13 mouse cellular contexts compared by ENCODE assay signal in genomic region chr11:75280435-75281001, GRCm38 (mm10).
DNase-seq lines count a peak whose midpoint lies in the region; ATAC-seq and TF ChIP-seq lines count a peak whose summit lies in the region.
"Had no signal": no experiment of that assay in that cellular context is flagged by ENCODE, and none has a peak within 500 bp of the region (broad histone marks: within the 10 kb centered on the region; RNA-seq: fewer than 3 reads in every experiment).

No protein-coding gene starts in this region.

- peaks cover 32% of the 10 kb centered on the region for H3K4me1 ChIP-seq in cerebellum, adult 2 months (ENCODE audit: control insufficient read depth, insufficient read depth, low read length)
- H3K4me1 ChIP-seq in hindbrain, embryonic 13.5 days (replicated peaks): peaks cover 52% of the 10 kb centered on the region
- peaks cover 46% of the 10 kb centered on the region for H3K4me1 ChIP-seq in hindbrain, embryonic 12.5 days

- peak overlapping the region; percentile 57 for H3K27ac ChIP-seq in cerebellum, adult 2 months (ENCODE audit: insufficient read depth, low read length)
- peak overlapping the region; percentile 64 for H3K27ac ChIP-seq in hindbrain, embryonic 13.5 days
- H3K27ac ChIP-seq in hindbrain, embryonic 12.5 days: no peak overlapping the region
- H3K27ac ChIP-seq: liver, embryonic 14.5 days had no signal

- no peak for TF ChIP-seq POLR2A in cerebellum, adult 2 months (IDR thresholded peaks at IDR 0.05; ENCODE audit: borderline replicate concordance, insufficient read depth, low read length)

- peak in 1 of 2 experiments; percentile 54 for DNase-seq in cerebellum, adult 2 months
- DNase-seq in cerebellum, postnatal 36 days: no peak
- peak; percentile 19 for DNase-seq in thymus, postnatal 14 days
- DNase-seq in thymus, postnatal 0 days (ENCODE audit: low spot score): no peak
- peak; percentile 35 for DNase-seq in thymus, postnatal 4 days
- DNase-seq in gastrocnemius, adult 18-20 months (ENCODE audit: low spot score): no peak
- DNase-seq: forebrain, postnatal 0 days; gastrocnemius, postnatal 36 days; heart, postnatal 36 days; kidney, adult 8-10 months had no signal

- no peaks in the 10 kb centered on the region for H3K36me3 ChIP-seq in hindbrain, embryonic 13.5 days
- no peaks in the 10 kb centered on the region for H3K36me3 ChIP-seq in hindbrain, embryonic 12.5 days

- TF ChIP-seq CTCF in cerebellum, adult 2 months (IDR thresholded peaks at IDR 0.05; ENCODE audit: borderline replicate concordance, insufficient read depth, low read depth, low read length): no peak

- H3K4me2 ChIP-seq in hindbrain, embryonic 13.5 days: no peak overlapping the region
- no peak overlapping the region for H3K4me2 ChIP-seq in hindbrain, embryonic 12.5 days (replicated peaks)

- no peak overlapping the region for H3K4me3 ChIP-seq in cerebellum, adult 2 months (replicated peaks; ENCODE audit: insufficient read depth, low read depth, low read length)
- no peak overlapping the region for H3K4me3 ChIP-seq in hindbrain, embryonic 13.5 days
- no peak overlapping the region for H3K4me3 ChIP-seq in hindbrain, embryonic 12.5 days

- H3K27me3 ChIP-seq in cerebellum, adult 2 months (ENCODE audit: control insufficient read depth, insufficient read depth, low read length): no peaks in the 10 kb centered on the region
- peaks cover 44% of the 10 kb centered on the region for H3K27me3 ChIP-seq in hindbrain, embryonic 13.5 days
- peaks cover 41% of the 10 kb centered on the region for H3K27me3 ChIP-seq in hindbrain, embryonic 12.5 days

- H3K9ac ChIP-seq in hindbrain, embryonic 13.5 days: no peak overlapping the region
- H3K9ac ChIP-seq in hindbrain, embryonic 12.5 days: no peak overlapping the region
- H3K9ac ChIP-seq: liver, embryonic 14.5 days had no signal

- no peak for ATAC-seq in hindbrain, embryonic 13.5 days (ENCODE audit: low FRiP score)
- ATAC-seq in hindbrain, embryonic 12.5 days (ENCODE audit: low FRiP score): no peak

- H3K9me3 ChIP-seq in hindbrain, embryonic 13.5 days: no peaks in the 10 kb centered on the region
- no peaks in the 10 kb centered on the region for H3K9me3 ChIP-seq in hindbrain, embryonic 12.5 days (replicated peaks)

- WGBS in cerebellum, adult 2 months: 50% methylated on average over 5 of the region's 5 CpGs
- 36% methylated on average over 5 of the region's 5 CpGs for WGBS in hindbrain, embryonic 13.5 days
- 40% methylated on average over 5 of the region's 5 CpGs for WGBS in hindbrain, embryonic 12.5 days

Comparison
In these comparisons a context has a peak if more than half of its experiments do, and no peak if none do; other contexts are left out.
1. DNase-seq: peak in thymus, postnatal 14 days (single experiment) and thymus, postnatal 4 days (single experiment); none in cerebellum, postnatal 36 days (0 of 2), thymus, postnatal 0 days (single experiment) and gastrocnemius, adult 18-20 months (single experiment).